Mouse (Mus musculus) right cerebral cortex, adult 2 months (tissue): ENCODE measurements around the gene Cul1.
A peak's percentile ranks its signal among the peaks of the same experiment; 100 is the strongest.

ENCODE experiments used
- DNase-seq, 2 experiments: peaks; one replicate each; pipeline ENCODE4 v3.0.0; 2021 to 2022; ENCODE audit warnings: low spot score in 2 of 2

Cul1 gene

GRCm38 (mm10) chr6:47472444-47472843 lies 19.2 kb downstream of the Cul1 start:
- DNase-seq = no peak

- DNase-seq = no peak
Observed at GRCm38 (mm10) chr6:47482027-47482426, 28.8 kb downstream of the Cul1 start.

GRCm38 (mm10) chr6:47494562-47494961 lies 41.4 kb downstream of the Cul1 start:
- DNase-seq = no peak

GRCm38 (mm10) chr6:47520030-47520429 lies 66.8 kb downstream of the Cul1 start:
- DNase-seq = no peak

- no peak for DNase-seq
Observed at GRCm38 (mm10) chr6:47522431-47522830, 69.2 kb downstream of the Cul1 start.

- no peak for DNase-seq
Observed at GRCm38 (mm10) chr6:47525041-47525440, 71.8 kb downstream of the Cul1 start.

GRCm38 (mm10) chr6:47526446-47526845 lies 73.2 kb downstream of the Cul1 start:
- DNase-seq = no peak

GRCm38 (mm10) chr6:47527129-47527528 lies 73.9 kb downstream of the Cul1 start:
- no peak for DNase-seq

GRCm38 (mm10) chr6:47527655-47528054 lies 74.5 kb downstream of the Cul1 start:
- no peak for DNase-seq

GRCm38 (mm10) chr6:47532547-47532946 lies 79.3 kb downstream of the Cul1 start:
- no peak for DNase-seq

- DNase-seq = peak in 1 of 2 experiments; percentile 15
Observed at GRCm38 (mm10) chr6:47535333-47535732, 82.1 kb downstream of the Cul1 start.

GRCm38 (mm10) chr6:47552280-47552679 lies 99.1 kb downstream of the Cul1 start:
- DNase-seq = no peak

GRCm38 (mm10) chr6:47559287-47559686 lies 106.1 kb downstream of the Cul1 start:
- DNase-seq = no peak

- DNase-seq = no peak
Observed at GRCm38 (mm10) chr6:47560407-47560806, 107.2 kb downstream of the Cul1 start.

- no peak for DNase-seq
Observed at GRCm38 (mm10) chr6:47560846-47561245, 107.6 kb downstream of the Cul1 start.

GRCm38 (mm10) chr6:47561426-47561825 lies 108.2 kb downstream of the Cul1 start:
- no peak for DNase-seq

GRCm38 (mm10) chr6:47565326-47566035 lies 112.3 kb downstream of the Cul1 start:
- DNase-seq = no peak

- no peak for DNase-seq
Observed at GRCm38 (mm10) chr6:47572887-47573286, 119.7 kb downstream of the Cul1 start.
